Mouse (Mus musculus): ENCODE measurements around the gene Pard3b. TPM values are rescaled to one million over a fixed set of nuclear protein-coding genes. Genes with fewer than 3 reads are reported as not detected.

Gene Pard3b
- total and polyA plus RNA-seq, 2 experiments = 0.50 to 3.0 TPM

- Histone ChIP-seq H3K27ac (replicated peaks; ENCODE audit: insufficient read depth, low read depth, low read length) (no peak overlapping the region), H3K79me2 (ENCODE audit: control insufficient read depth, insufficient read depth, low read length) (no peaks in the 10 kb centered on the region), H3K27me3 (ENCODE audit: control insufficient read depth, insufficient read depth, low read length) (no peaks in the 10 kb centered on the region), H3K4me1 (ENCODE audit: control insufficient read depth, insufficient read depth, low read length) (peaks cover 4% of the 10 kb centered on the region; the same call in 1 of the 2 replicates), H3K9ac (ENCODE audit: low read depth, low read length) (no peak overlapping the region), H3K36me3 (ENCODE audit: control insufficient read depth, insufficient read depth, low read length) (no peaks in the 10 kb centered on the region), H3K4me3 (ENCODE audit: insufficient read depth, low read depth, low read length) (no peak overlapping the region)
- 21% methylated on average over 1 of the region's 1 CpGs for WGBS
- TF ChIP-seq CTCF (IDR thresholded peaks at IDR 0.05; ENCODE audit: low read depth, low read length) (no peak), POLR2A (IDR thresholded peaks at IDR 0.05; ENCODE audit: extremely low read depth, insufficient read depth, low read length) (no peak)
- peak; percentile 87 for DNase-seq (ENCODE audit: extremely low read depth, low read depth, low spot score)
Measured at GRCm38 (mm10) chr1:62175013-62175640, 536.5 kb downstream of the Pard3b start.

DNA sequence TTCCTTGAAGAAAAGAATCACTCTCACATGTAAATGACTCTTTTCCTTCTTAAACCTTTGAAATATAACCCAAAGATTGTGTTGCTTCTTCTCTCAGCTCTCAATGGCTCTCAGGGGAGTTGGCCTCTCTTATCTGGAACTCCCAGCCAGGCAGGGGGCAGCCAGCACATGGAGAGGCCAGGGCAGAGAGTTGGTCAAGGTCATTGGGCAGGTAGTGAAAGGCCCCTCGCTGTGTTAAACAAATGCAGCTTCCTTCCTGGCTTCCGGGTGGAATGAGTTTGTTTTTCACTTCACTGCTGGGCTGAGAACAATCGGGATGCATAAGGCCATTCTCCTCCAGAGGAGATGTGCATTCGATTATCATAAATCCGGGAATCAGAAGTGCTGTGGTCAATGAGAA lies 543.0 kb downstream of the Pard3b start:
- no peak for DNase-seq (ENCODE audit: extremely low read depth, low read depth, low spot score)
- Histone ChIP-seq H3K4me1 (ENCODE audit: control insufficient read depth, insufficient read depth, low read length) (no peaks in the 10 kb centered on the region), H3K27ac (replicated peaks; ENCODE audit: insufficient read depth, low read depth, low read length) (no peak overlapping the region), H3K79me2 (ENCODE audit: control insufficient read depth, insufficient read depth, low read length) (no peaks in the 10 kb centered on the region), H3K9ac (ENCODE audit: low read depth, low read length) (no peak overlapping the region), H3K36me3 (ENCODE audit: control insufficient read depth, insufficient read depth, low read length) (no peaks in the 10 kb centered on the region), H3K4me3 (ENCODE audit: insufficient read depth, low read depth, low read length) (no peak overlapping the region), H3K27me3 (ENCODE audit: control insufficient read depth, insufficient read depth, low read length) (no peaks in the 10 kb centered on the region)
- WGBS = 37% methylated on average over 5 of the region's 5 CpGs
- TF ChIP-seq POLR2A (IDR thresholded peaks at IDR 0.05; ENCODE audit: extremely low read depth, insufficient read depth, low read length) (no peak), CTCF (IDR thresholded peaks at IDR 0.05; ENCODE audit: low read depth, low read length) (no peak)

DNA sequence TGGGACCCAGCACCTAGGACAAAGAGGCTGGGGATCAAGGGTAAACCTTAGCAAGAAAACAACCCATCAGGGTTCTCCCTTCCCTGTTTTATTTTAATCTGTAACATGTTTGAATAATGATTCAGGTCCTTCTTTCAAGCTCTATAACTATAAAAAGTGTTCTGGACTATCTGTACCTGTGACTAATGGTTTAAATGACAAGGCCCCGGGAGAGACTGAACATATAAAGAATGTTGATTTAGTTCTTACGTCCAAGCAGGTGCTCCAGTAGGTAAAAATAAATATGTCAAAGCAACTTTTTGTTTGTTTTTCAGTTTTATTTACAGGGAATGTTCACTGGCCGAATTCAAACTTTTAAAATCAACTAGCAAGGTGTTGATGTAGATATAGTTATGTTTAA lies 544.0 kb downstream of the Pard3b start:
- no peak for TF ChIP-seq CTCF (IDR thresholded peaks at IDR 0.05; ENCODE audit: low read depth, low read length)
- TF ChIP-seq POLR2A (IDR thresholded peaks at IDR 0.05; ENCODE audit: extremely low read depth, insufficient read depth, low read length) = no peak
- Histone ChIP-seq H3K27ac (replicated peaks; ENCODE audit: insufficient read depth, low read depth, low read length) (no peak overlapping the region), H3K4me3 (ENCODE audit: insufficient read depth, low read depth, low read length) (no peak overlapping the region), H3K9ac (ENCODE audit: low read depth, low read length) (no peak overlapping the region), H3K4me1 (ENCODE audit: control insufficient read depth, insufficient read depth, low read length) (no peaks in the 10 kb centered on the region), H3K27me3 (ENCODE audit: control insufficient read depth, insufficient read depth, low read length) (no peaks in the 10 kb centered on the region), H3K79me2 (ENCODE audit: control insufficient read depth, insufficient read depth, low read length) (no peaks in the 10 kb centered on the region), H3K36me3 (ENCODE audit: control insufficient read depth, insufficient read depth, low read length) (no peaks in the 10 kb centered on the region)
- 48% methylated on average over 3 of the region's 3 CpGs for WGBS
- no peak for DNase-seq (ENCODE audit: extremely low read depth, low read depth, low spot score)

GRCm38 (mm10) chr1:62190786-62191185 lies 552.2 kb downstream of the Pard3b start:
- Histone ChIP-seq H3K27me3 (ENCODE audit: control insufficient read depth, insufficient read depth, low read length) (no peaks in the 10 kb centered on the region), H3K27ac (replicated peaks; ENCODE audit: insufficient read depth, low read depth, low read length) (no peak overlapping the region), H3K4me3 (ENCODE audit: insufficient read depth, low read depth, low read length) (no peak overlapping the region), H3K79me2 (ENCODE audit: control insufficient read depth, insufficient read depth, low read length) (no peaks in the 10 kb centered on the region), H3K4me1 (ENCODE audit: control insufficient read depth, insufficient read depth, low read length) (no peaks in the 10 kb centered on the region), H3K36me3 (ENCODE audit: control insufficient read depth, insufficient read depth, low read length) (no peaks in the 10 kb centered on the region), H3K9ac (ENCODE audit: low read depth, low read length) (no peak overlapping the region)
- DNase-seq (ENCODE audit: extremely low read depth, low read depth, low spot score) = no peak
- 87% methylated on average over 1 of the region's 1 CpGs for WGBS
- TF ChIP-seq POLR2A (IDR thresholded peaks at IDR 0.05; ENCODE audit: extremely low read depth, insufficient read depth, low read length) (no peak), CTCF (IDR thresholded peaks at IDR 0.05; ENCODE audit: low read depth, low read length) (no peak)

- no peak overlapping the region for H3K27ac ChIP-seq (replicated peaks; ENCODE audit: insufficient read depth, low read depth, low read length)
- no peak overlapping the region for H3K9ac ChIP-seq (ENCODE audit: low read depth, low read length)
- WGBS = 93% methylated on average over 8 of the region's 8 CpGs
- no peaks in the 10 kb centered on the region for H3K4me1 ChIP-seq (ENCODE audit: control insufficient read depth, insufficient read depth, low read length)
- H3K79me2 ChIP-seq (ENCODE audit: control insufficient read depth, insufficient read depth, low read length) = no peaks in the 10 kb centered on the region
- TF ChIP-seq CTCF (IDR thresholded peaks at IDR 0.05; ENCODE audit: low read depth, low read length) = no peak
- TF ChIP-seq POLR2A (IDR thresholded peaks at IDR 0.05; ENCODE audit: extremely low read depth, insufficient read depth, low read length) = no peak
- no peaks in the 10 kb centered on the region for H3K36me3 ChIP-seq (ENCODE audit: control insufficient read depth, insufficient read depth, low read length)
- no peak overlapping the region for H3K4me3 ChIP-seq (ENCODE audit: insufficient read depth, low read depth, low read length)
- H3K27me3 ChIP-seq (ENCODE audit: control insufficient read depth, insufficient read depth, low read length) = no peaks in the 10 kb centered on the region
- no peak for DNase-seq (ENCODE audit: extremely low read depth, low read depth, low spot score)
Measured at GRCm38 (mm10) chr1:62197515-62197914, 558.9 kb downstream of the Pard3b start.

DNA sequence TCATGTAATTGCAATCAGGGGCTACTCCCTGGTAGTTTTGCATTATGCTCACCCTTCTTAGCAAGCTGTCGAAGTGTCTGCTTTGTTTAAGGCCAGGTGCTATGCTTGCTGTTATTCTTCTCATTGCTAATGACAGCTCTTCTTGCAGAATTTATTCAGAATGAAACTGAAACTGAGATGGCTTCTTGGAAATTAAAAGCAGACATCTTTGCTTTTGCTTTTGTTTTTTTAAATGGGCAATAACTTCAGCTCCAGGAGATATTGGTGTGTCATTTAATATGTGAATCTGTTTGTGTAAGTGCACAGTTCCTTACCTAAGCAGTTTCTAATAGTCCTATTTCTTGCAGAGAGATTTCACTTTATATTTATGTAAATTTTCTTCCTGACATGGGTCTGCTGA lies 562.3 kb downstream of the Pard3b start:
- H3K79me2 ChIP-seq (ENCODE audit: control insufficient read depth, insufficient read depth, low read length) = no peaks in the 10 kb centered on the region
- no peak overlapping the region for H3K27ac ChIP-seq (replicated peaks; ENCODE audit: insufficient read depth, low read depth, low read length)
- H3K4me1 ChIP-seq (ENCODE audit: control insufficient read depth, insufficient read depth, low read length) = no peaks in the 10 kb centered on the region
- no peak overlapping the region for H3K4me3 ChIP-seq (ENCODE audit: insufficient read depth, low read depth, low read length)
- no peak for DNase-seq (ENCODE audit: extremely low read depth, low read depth, low spot score)
- TF ChIP-seq CTCF (IDR thresholded peaks at IDR 0.05; ENCODE audit: low read depth, low read length) = no peak
- no peak for TF ChIP-seq POLR2A (IDR thresholded peaks at IDR 0.05; ENCODE audit: extremely low read depth, insufficient read depth, low read length)
- H3K9ac ChIP-seq (ENCODE audit: low read depth, low read length) = no peak overlapping the region
- no peaks in the 10 kb centered on the region for H3K36me3 ChIP-seq (ENCODE audit: control insufficient read depth, insufficient read depth, low read length)
- 88% methylated on average over 1 of the region's 1 CpGs for WGBS
- H3K27me3 ChIP-seq (ENCODE audit: control insufficient read depth, insufficient read depth, low read length) = no peaks in the 10 kb centered on the region

Measured in liver, adult 2 months (tissue).